Mouse (Mus musculus) CD8-positive naive resting alpha-beta T cell, adult 2 months (primary cell): Measurements from ENCODE around the gene Wapl.

Source experiments
- DNase-seq, 2 experiments: peaks; one replicate each; pipeline ENCODE4 v3.0.0; 2022; ENCODE audit warnings: low read depth in 2 of 2, low spot score in 2 of 2

The Wapl gene

GRCm38 (mm10) chr14:34693970-34694369 is 20.2 kb downstream of the Wapl start:
- DNase-seq = no peak

- DNase-seq = no peak
Measured at GRCm38 (mm10) chr14:34697376-34697775, 23.6 kb downstream of the Wapl start.

GRCm38 (mm10) chr14:34710209-34710608 is 36.5 kb downstream of the Wapl start:
- DNase-seq = no peak

- DNase-seq = no peak
Measured at GRCm38 (mm10) chr14:34712027-34712426, 38.3 kb downstream of the Wapl start.

GRCm38 (mm10) chr14:34712857-34713256 is 39.1 kb downstream of the Wapl start:
- DNase-seq = no peak

GRCm38 (mm10) chr14:34718150-34718549 is 44.4 kb downstream of the Wapl start:
- DNase-seq = no peak

GRCm38 (mm10) chr14:34727709-34728108 is 54.0 kb downstream of the Wapl start:
- DNase-seq = no peak

GRCm38 (mm10) chr14:34735405-34735804 is 61.7 kb downstream of the Wapl start:
- no peak for DNase-seq

GRCm38 (mm10) chr14:34745401-34745800 is 71.7 kb downstream of the Wapl start:
- no peak for DNase-seq

- no peak for DNase-seq
Measured at GRCm38 (mm10) chr14:34755731-34756130, 82.0 kb downstream of the Wapl start.

GRCm38 (mm10) chr14:34759938-34760337 is 86.2 kb downstream of the Wapl start:
- no peak for DNase-seq

GRCm38 (mm10) chr14:34761082-34761959 is 87.6 kb downstream of the Wapl start:
- DNase-seq = no peak

- DNase-seq = no peak
Measured at GRCm38 (mm10) chr14:34762682-34763081, 89.0 kb downstream of the Wapl start.

- DNase-seq = no peak
Measured at GRCm38 (mm10) chr14:34763771-34764539, 90.2 kb downstream of the Wapl start.

- no peak for DNase-seq
Measured at GRCm38 (mm10) chr14:34764908-34765307, 91.2 kb downstream of the Wapl start.

- no peak for DNase-seq
Measured at GRCm38 (mm10) chr14:34765380-34765779, 91.7 kb downstream of the Wapl start.

GRCm38 (mm10) chr14:34766181-34766580 is 92.5 kb downstream of the Wapl start:
- DNase-seq = no peak

GRCm38 (mm10) chr14:34768373-34768772 is 94.6 kb downstream of the Wapl start:
- peak; percentile 15 to 35 for DNase-seq

GRCm38 (mm10) chr14:34769021-34769566 is 95.4 kb downstream of the Wapl start:
- peak; percentile 43 to 68 for DNase-seq

- peak; percentile 7 to 11 for DNase-seq
Measured at GRCm38 (mm10) chr14:34769567-34770158, 95.9 kb downstream of the Wapl start.

GRCm38 (mm10) chr14:34770467-34770866 is 96.7 kb downstream of the Wapl start:
- DNase-seq = no peak
